Mouse (Mus musculus) limb, embryonic 15.5 days (tissue): ENCODE measurements around the gene Gpr37. TPM values are rescaled to one million over a fixed set of nuclear protein-coding genes. Genes with fewer than 3 reads are reported as not detected.

ENCODE experiments used
- ATAC-seq: fragments of 200-750 bp; cut with Nextera tagmentation; 2 replicates; pipeline ENCODE4 v1.8.0; 2017; ENCODE audit warnings: low read depth, moderate TSS enrichment; ENCODE audit not compliant: insufficient number of reproducible peaks, low FRiP score, low TSS enrichment
- H3K27ac ChIP-seq: fragments of 300-500 bp; sonication (generic); 2 replicates; pipeline ENCODE4 v1.5.1; 2015; ENCODE audit warnings: moderate library complexity, mild to moderate bottlenecking, inconsistent platforms
- H3K27me3 ChIP-seq: fragments of 300-500 bp; sonication (generic); 2 replicates; pipeline ENCODE4 v1.6.1; 2015; ENCODE audit warnings: inconsistent platforms
- H3K36me3 ChIP-seq: fragments of 300-500 bp; sonication (generic); 2 replicates; pipeline ENCODE4 v1.6.1; 2015; ENCODE audit warnings: inconsistent platforms
- H3K4me1 ChIP-seq: fragments of 300-500 bp; sonication (generic); 2 replicates; pipeline ENCODE4 v1.6.1; 2015; ENCODE audit warnings: inconsistent platforms
- H3K4me2 ChIP-seq: fragments of 300-500 bp; sonication (generic); 2 replicates; pipeline ENCODE4 v1.6.1; 2015; ENCODE audit warnings: mild to moderate bottlenecking, inconsistent platforms
- H3K4me3 ChIP-seq: fragments of 300-500 bp; sonication (generic); 2 replicates; pipeline ENCODE4 v1.5.1; 2015; ENCODE audit warnings: mild to moderate bottlenecking, inconsistent platforms
- H3K9ac ChIP-seq: fragments of 300-500 bp; sonication (generic); 2 replicates; pipeline ENCODE4 v1.6.1; 2015; ENCODE audit warnings: inconsistent platforms
- H3K9me3 ChIP-seq: fragments of 300-500 bp; sonication (generic); 2 replicates; pipeline ENCODE4 v1.6.1; 2016; ENCODE audit warnings: inconsistent platforms
- WGBS: fragments of 180-500 bp; shearing (Covaris S2); methylation state at CpG from one replicate; pipeline ENCODE4 v1.1.7; 2015; 5-methylcytosine and 5-hydroxymethylcytosine counted together
- polyA plus RNA-seq: library from polyadenylated mRNA; unstranded; fragments of >200 nt; fragmentation: Nextera tagmentation; extraction: Ambion mirVana; gene quantifications from 2 replicates; pipeline ENCODE4 v1.2.1, GENCODE M21; 2015

The Gpr37 gene
- 2.5 and 3.2 TPM in 2 replicates for polyA plus RNA-seq

GRCm38 (mm10) chr6:25690629-25691028, at the start of gene Gpr37:
Gpr37 (minus strand) TSS chr6:25690729.
- no peaks in the 10 kb centered on the region for H3K36me3 ChIP-seq
- whole genome bisulfite sequencing = 36% methylated on average over 7 of the region's 7 CpGs
- H3K9ac ChIP-seq = peak within 1 kb of the TSS; percentile 21
- H3K9me3 ChIP-seq = no peaks in the 10 kb centered on the region
- no peak within 1 kb of the TSS for H3K27ac ChIP-seq
- no peak for ATAC-seq
- peak within 1 kb of the TSS; percentile 49 for H3K4me3 ChIP-seq
- peaks cover 33% of the 10 kb centered on the region for H3K27me3 ChIP-seq
- H3K4me2 ChIP-seq = peak within 1 kb of the TSS; percentile 95
- peaks cover 19% of the 10 kb centered on the region for H3K4me1 ChIP-seq

DNA sequence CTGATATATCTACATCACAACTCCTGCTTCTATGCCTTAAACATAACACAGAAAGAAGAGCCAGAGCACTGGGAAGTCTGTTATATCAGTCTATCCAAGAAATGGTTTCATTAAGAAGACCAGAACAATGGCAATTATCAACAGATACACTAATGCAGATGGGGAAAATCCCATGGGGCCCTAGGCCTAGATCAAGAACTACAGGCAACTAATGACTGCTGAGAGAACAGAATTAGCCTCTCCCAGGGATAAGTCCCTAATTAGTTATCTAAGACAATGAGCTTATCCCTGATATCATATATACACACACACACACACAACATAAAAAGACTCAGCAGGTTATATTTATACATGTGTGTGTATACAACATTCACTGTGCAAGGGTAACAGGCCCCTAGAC, 46.0 kb upstream of the Gpr37 start:
- Histone ChIP-seq H3K9me3 (no peaks in the 10 kb centered on the region), H3K27ac (no peak overlapping the region), H3K27me3 (no peaks in the 10 kb centered on the region), H3K4me2 (no peak overlapping the region), H3K36me3 (no peaks in the 10 kb centered on the region), H3K4me1 (no peaks in the 10 kb centered on the region), H3K9ac (no peak overlapping the region), H3K4me3 (no peak overlapping the region)
- ATAC-seq = no peak

DNA sequence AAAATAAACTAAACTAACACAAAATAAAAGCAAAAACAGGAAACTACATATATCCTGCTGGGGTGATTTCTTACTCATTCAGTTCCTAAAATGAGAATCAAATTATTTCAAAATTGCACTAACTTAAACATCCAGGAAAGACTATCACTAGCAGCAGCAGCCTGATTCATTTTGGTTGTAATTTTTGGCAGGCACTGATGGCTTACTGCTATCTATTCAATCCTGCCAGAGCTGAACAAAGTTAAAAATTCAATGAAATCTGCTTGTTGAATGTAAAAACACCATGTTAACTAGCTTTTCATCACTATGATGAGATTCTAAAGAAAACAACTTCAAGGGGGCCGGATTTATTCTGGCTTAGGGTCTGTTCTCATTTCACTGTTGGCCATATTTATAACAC, 36.0 kb upstream of the Gpr37 start:
- Histone ChIP-seq H3K9ac (no peak overlapping the region), H3K27me3 (no peaks in the 10 kb centered on the region), H3K4me3 (no peak overlapping the region), H3K4me1 (no peaks in the 10 kb centered on the region), H3K9me3 (no peaks in the 10 kb centered on the region), H3K36me3 (no peaks in the 10 kb centered on the region), H3K27ac (no peak overlapping the region), H3K4me2 (no peak overlapping the region)
- WGBS = 78% methylated on average over 1 of the region's 1 CpGs
- no peak for ATAC-seq

DNA sequence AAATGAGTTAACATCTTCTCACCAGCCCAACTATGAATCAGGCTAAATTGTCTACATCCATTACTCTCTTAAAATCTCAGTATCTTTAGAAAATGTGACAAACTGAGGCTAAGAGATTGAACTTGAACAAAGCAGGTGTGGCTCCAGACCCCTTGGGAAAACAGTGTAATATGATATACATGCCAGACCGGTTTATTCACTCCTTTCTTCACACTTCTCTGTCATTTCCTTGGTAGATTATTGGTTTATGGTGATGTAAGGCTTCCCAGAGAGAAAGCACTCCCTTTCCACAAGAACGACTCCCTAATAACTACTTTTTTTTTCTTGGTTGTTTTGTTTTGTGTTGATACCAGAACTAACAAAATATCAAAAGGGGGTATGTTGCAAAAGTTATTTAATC, 20.1 kb upstream of the Gpr37 start:
- Histone ChIP-seq H3K9ac (no peak overlapping the region), H3K4me2 (no peak overlapping the region), H3K27me3 (no peaks in the 10 kb centered on the region), H3K36me3 (no peaks in the 10 kb centered on the region), H3K9me3 (no peaks in the 10 kb centered on the region), H3K27ac (no peak overlapping the region), H3K4me1 (no peaks in the 10 kb centered on the region), H3K4me3 (no peak overlapping the region)
- WGBS = 5% methylated on average over 2 of the region's 2 CpGs
- ATAC-seq = no peak

DNA sequence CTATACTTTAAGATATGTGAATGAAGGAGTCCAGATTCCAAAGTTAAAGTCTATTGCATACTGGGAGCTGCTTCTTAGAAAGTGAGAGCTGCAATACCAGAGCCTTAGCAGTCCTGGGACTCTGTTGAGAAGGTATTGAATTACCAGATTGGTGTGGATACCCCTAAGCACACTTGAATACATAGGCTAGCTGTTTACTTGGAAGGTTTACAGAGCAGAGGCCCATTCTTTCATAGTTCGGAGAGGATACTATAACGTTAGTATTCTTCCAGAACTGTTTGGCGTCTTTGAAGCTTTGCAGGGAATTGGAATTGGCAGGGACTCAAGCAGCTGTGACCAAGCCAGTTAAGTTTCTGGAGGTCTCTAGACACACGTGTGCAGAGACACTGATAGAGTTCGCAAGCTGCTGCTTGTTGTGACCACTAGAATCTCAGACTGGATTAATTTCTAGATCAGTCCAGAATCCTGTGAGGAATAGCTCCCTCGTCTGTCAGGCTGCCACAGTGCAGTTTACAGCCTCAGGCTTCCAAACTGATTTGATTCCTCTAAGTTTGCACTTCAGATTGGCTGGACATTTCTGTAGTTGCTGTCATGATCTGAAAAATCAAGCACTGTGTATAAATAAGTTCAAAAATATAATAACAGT, 18.8 kb upstream of the Gpr37 start:
- no peak overlapping the region for H3K27ac ChIP-seq

GRCm38 (mm10) chr6:25699956-25700355, 9.4 kb upstream of the Gpr37 start:
- Histone ChIP-seq H3K27ac (no peak overlapping the region), H3K4me1 (no peaks in the 10 kb centered on the region), H3K27me3 (no peaks in the 10 kb centered on the region), H3K36me3 (no peaks in the 10 kb centered on the region), H3K4me3 (no peak overlapping the region), H3K9ac (no peak overlapping the region), H3K9me3 (no peaks in the 10 kb centered on the region), H3K4me2 (no peak overlapping the region)
- WGBS = 32% methylated on average over 2 of the region's 2 CpGs
- no peak for ATAC-seq

More for the DNA sequence above, 18.8 kb upstream of the Gpr37 start:
- Histone ChIP-seq H3K4me3 (no peak overlapping the region), H3K9ac (no peak overlapping the region), H3K36me3 (no peaks in the 10 kb centered on the region), H3K4me2 (no peak overlapping the region), H3K27me3 (no peaks in the 10 kb centered on the region), H3K9me3 (no peaks in the 10 kb centered on the region), H3K4me1 (no peaks in the 10 kb centered on the region)
- WGBS = 25% methylated on average over 6 of the region's 6 CpGs
- no peak for ATAC-seq

- peaks cover 19% of the 10 kb centered on the region for H3K4me1 ChIP-seq
- peak overlapping the region; percentile 21; the same call in 1 of the 2 replicates for H3K9ac ChIP-seq
- no peaks in the 10 kb centered on the region for H3K36me3 ChIP-seq
- no peak for ATAC-seq
- no peaks in the 10 kb centered on the region for H3K9me3 ChIP-seq
- peak overlapping the region; percentile 95 for H3K4me2 ChIP-seq
- peaks cover 33% of the 10 kb centered on the region for H3K27me3 ChIP-seq
- H3K27ac ChIP-seq = no peak overlapping the region
- peak overlapping the region; percentile 49 for H3K4me3 ChIP-seq
- 1% methylated on average over 5 of the region's 5 CpGs for WGBS
These were observed 284 bp downstream of the Gpr37 start for GRCm38 (mm10) chr6:25690284-25690605.

DNA sequence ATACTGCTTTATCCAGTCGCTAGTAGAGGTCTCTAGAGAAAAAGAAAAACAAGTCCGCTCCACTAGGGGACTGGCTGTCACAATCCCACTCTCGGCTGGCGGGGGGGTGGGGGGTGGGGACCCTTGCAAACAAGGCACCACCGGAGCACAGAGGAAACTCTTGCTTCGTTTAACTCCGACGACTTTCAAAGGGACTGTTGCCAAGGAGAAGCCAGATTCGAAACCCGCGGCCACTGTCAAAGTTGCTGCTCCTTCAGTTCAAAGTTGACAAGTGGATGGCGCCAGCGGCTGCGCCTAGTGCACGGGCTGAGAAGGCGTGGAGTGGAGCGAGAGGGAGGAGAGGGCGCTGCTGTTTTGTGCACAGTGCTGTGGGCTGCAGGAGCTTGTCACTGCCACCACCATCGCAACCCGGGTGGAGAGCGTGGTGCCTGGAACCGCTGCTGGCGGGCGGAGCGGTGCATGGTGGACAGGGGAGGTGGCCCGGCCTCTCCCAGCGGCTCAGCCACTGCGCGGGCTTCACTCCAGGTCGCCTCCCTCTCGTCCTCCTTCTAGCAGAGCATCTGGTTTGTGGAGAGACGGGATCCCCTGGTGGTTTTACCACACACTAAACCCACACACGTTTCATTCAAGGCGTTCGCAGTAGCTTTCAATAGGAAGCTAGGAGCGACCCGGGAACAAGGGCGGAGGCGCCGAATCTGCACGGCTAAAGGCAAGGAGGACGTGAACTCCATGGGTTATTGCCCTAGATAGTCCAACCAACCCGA, 827 bp downstream of the Gpr37 start:
- WGBS = 0% methylated on average over 35 of the region's 43 CpGs
- no peak overlapping the region for H3K27ac ChIP-seq
- H3K27me3 ChIP-seq = peaks cover 33% of the 10 kb centered on the region
- 0 out of 2 replicates have a peak, but pooled peaks have one; percentile 5 for ATAC-seq
- no peaks in the 10 kb centered on the region for H3K36me3 ChIP-seq
- no peaks in the 10 kb centered on the region for H3K9me3 ChIP-seq
- H3K4me2 ChIP-seq = peak overlapping the region; percentile 95
- peak overlapping the region; percentile 49 for H3K4me3 ChIP-seq
- peak overlapping the region; percentile 21 for H3K9ac ChIP-seq
- peaks cover 19% of the 10 kb centered on the region for H3K4me1 ChIP-seq

DNA sequence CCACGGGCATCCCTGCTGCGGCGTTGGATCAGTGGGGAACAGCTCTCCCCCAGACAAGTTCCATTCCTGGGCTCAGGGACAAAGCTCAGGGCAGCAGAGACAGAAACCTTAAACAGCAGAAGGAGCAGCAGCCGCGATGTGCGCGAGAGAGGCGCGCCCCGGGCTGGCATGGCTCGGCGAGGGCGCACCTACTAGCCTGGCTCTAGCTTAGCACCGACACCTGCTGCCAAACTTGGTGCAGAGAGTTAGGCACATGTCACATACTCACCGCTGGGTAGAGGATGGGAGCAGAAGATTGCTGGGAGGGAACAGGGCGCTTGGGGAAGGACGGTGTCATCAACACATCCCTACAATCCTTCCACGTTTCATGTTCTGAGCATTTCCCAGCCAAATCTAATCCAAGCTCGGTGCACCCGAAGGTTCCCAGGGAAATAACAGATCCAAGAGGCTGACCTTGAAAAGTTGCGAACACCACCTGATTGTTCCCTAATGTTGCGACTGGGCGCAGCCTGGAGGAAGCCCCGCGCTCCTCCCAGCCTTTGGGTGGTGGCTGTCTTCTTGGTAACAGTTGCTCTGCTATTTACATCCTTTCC, 1.5 kb downstream of the Gpr37 start:
- Histone ChIP-seq H3K9ac (peak overlapping the region; percentile 21; the same call in 1 of the 2 replicates), H3K4me2 (peak overlapping the region; percentile 95), H3K4me1 (peaks cover 19% of the 10 kb centered on the region), H3K27ac (no peak overlapping the region), H3K36me3 (no peaks in the 10 kb centered on the region), H3K4me3 (peak overlapping the region; percentile 49), H3K27me3 (peaks cover 33% of the 10 kb centered on the region), H3K9me3 (no peaks in the 10 kb centered on the region)
- WGBS = under 1% methylated on average over 25 of the region's 25 CpGs
- ATAC-seq = 0 out of 2 replicates have a peak, but pooled peaks have one; percentile 26

GRCm38 (mm10) chr6:25686760-25687200, 3.7 kb downstream of the Gpr37 start:
- WGBS = 24% methylated on average over 3 of the region's 3 CpGs
- Histone ChIP-seq H3K4me2 (no peak overlapping the region), H3K36me3 (no peaks in the 10 kb centered on the region)

DNA sequence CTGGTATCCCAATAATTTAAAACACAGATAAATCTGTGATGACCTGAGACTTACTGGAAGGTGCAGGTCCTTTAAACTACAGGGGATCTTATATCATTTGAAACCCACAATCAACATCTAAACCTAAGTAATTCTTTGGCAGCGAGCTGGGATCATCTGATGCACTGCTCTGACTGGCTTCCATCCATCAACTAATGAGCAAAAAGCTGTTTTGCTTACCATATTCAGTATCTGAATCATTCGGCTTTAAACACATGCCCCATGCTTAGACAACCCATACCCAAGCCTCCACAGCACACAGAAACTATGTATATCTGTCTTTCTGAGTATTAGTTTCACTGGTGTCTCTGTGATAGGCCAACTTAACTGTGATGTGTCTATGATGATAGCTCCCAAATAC, 6.1 kb downstream of the Gpr37 start:
- no peak for ATAC-seq
- Histone ChIP-seq H3K9ac (no peak overlapping the region), H3K36me3 (no peaks in the 10 kb centered on the region), H3K4me2 (no peak overlapping the region), H3K4me1 (peaks cover 11% of the 10 kb centered on the region), H3K9me3 (no peaks in the 10 kb centered on the region), H3K27ac (no peak overlapping the region), H3K27me3 (peaks cover 17% of the 10 kb centered on the region), H3K4me3 (no peak overlapping the region)
- 76% methylated on average over 2 of the region's 2 CpGs for WGBS

More at GRCm38 (mm10) chr6:25686760-25687200, 3.7 kb downstream of the Gpr37 start:
- peak; percentile 56; the same call in 1 of the 2 replicates for ATAC-seq
- Histone ChIP-seq H3K9ac (no peak overlapping the region), H3K4me3 (no peak overlapping the region), H3K9me3 (no peaks in the 10 kb centered on the region), H3K27me3 (peaks cover 29% of the 10 kb centered on the region), H3K4me1 (peaks cover 19% of the 10 kb centered on the region), H3K27ac (no peak overlapping the region)

DNA sequence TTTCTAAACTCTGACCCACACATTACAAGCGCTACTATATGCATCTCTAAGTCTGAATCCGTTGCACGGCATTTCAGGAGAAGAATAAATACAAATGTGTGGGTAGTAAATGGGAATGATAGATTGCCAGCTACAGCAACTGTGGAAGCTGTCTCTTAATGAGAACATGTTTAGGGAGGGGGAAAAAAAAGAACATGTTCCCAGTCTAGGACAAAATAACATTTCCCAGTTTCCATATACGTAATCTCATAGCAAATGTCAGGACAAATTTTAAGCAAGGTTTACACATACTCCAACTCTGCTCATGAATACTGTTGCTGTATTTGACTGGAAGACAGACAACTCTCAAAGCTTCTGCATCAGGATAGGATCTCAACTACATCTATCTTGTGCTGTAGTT, 15.4 kb downstream of the Gpr37 start:
- ATAC-seq = no peak
- Histone ChIP-seq H3K27ac (no peak overlapping the region), H3K4me3 (no peak overlapping the region), H3K9ac (no peak overlapping the region), H3K9me3 (no peaks in the 10 kb centered on the region), H3K27me3 (no peaks in the 10 kb centered on the region), H3K4me1 (no peaks in the 10 kb centered on the region), H3K4me2 (no peak overlapping the region), H3K36me3 (no peaks in the 10 kb centered on the region)
- 93% methylated on average over 4 of the region's 4 CpGs for WGBS
